Mouse (Mus musculus): ENCODE results near the gene Gm20431.
A peak's percentile ranks its signal among the peaks of the same experiment; 100 is the strongest.
"Not testable (repeated sequence)": the region's sequence is repeated elsewhere in the genome, so short reads cannot be mapped to it uniquely, and the experiment has no call there.

The Gm20431 gene

DNA sequence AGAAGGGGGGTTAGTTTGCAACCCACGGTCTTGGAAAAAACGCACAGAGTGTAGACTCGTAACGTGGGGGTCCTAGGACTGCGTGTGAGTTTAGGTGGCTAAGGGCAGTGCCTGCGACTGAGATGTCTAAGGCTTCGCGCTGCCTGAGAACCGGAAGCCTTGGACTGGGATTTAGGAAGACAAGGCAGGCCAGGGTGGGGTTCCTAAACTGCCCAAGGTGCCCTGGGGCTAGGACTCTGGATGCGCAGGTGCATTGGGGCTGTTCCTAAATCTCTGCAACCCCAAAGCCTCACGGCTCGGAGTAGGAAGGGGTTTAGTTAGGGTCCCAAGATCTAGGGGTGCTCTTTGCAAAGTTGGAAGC is 705 bp downstream of the Gm20431 start:
- DNase-seq (ENCODE audit: low spot score in 2 of 2) = no peak

DNA sequence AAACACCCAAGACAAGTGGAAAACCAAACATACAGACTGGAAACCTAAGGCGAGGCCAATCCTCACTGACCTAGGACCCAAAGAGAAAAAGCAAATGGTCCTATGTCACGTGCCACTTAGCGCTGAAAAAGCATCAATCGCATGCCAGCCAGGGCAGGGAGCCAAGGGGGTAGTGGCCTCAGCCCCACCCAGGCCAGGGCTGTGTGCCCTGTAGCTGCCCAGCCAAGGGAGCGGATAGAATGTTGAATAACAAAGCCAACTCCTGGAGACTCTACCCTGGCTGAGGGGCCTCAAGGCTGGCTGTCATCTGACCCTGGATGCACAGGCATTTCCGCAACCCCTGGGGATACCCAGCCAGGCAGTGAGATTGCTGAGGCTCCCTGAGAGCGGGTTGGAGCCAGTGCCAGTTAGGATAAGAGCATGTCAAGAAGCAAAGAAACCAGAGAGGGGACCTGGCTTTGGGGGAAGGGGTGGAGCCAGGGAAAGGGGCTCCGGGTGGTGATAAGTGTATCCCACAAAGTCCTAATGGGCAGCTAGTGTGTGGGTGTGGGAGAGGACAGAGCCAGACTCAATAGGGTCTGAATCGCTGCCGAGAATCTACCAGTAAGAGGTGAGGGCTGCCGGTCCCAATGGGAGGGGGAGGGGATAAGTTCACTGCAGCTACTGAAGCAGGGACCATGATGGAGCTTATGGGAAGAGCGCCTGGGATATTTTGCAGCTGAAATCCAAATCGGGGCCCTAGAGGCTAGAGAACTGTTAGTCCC is 1.3 kb downstream of the Gm20431 start:
- DNase-seq (ENCODE audit: low spot score in 2 of 2) = peak; percentile 29 to 57

DNA sequence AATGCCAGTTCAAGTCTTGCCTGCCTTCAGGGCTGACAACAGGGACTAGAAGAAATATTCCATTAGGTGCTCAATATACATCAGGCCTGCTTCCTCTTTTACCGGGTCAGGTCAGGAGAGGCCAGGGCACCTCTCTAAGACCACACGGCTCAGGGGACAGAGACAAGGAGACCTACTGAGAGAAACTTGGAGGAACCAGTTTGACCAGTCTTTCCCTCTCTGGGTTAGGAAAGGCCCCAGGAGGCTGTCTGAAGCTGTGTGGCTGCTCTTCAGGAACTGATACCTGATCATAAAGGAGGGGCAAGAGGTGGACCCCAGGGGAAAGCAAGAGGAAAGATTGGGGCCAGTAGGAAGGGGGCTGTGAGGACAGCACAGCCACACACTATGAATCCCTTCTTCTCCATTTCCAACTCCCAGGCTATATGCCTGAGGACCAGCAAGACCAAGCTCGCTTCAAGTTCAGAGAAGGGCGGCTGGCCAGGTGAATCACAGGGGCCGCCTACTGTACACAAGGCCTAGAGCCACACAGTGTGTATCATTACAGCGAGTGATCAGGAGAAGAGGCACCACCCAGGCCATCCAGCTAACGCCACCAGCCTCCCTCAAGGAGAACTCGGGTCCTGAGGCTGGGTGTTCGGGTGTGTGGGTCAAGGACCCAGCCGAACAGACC is 2.0 kb downstream of the Gm20431 start:
- DNase-seq (ENCODE audit: low spot score in 2 of 2) = no peak

DNA sequence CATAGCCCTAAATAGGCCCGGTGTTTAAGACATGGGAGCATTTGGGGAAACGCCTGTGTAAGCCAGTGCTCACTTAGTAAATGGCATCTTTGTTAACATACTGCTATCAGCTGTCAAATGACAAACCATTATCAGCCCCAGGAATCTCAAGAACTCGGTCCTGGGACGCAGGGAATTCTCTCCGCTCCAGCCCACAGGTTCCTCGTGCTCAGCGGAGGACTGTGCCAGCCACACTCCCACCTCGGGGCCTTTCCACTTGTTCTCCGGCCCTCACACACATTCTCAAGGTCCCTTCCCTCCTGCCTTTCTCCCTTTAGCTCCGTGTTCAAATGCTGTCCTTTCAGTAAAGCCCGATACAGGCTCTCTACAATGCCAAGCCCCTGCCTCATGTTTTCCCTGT is 2.6 kb downstream of the Gm20431 start:
- no peak for DNase-seq (ENCODE audit: low spot score in 2 of 2)

DNA sequence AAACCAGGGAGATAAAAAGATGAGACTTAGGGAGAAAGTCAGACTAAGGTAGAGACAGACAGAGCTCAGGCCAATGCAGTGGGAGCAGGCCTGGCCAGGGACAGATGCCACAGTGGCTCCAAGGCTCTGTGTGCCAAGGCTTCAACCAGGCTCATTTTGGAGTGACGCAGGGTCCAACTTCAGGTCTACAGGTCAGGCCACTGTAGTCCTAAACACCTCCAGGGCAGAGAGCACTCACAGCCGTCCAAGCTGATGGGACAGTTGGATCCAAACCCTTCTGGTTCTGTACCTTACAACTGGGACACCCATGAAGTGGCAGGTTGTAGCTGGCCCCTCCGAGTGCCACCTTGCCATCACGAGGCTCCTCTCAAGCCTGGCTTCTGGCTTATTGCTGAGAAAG is 3.3 kb downstream of the Gm20431 start:
- DNase-seq (ENCODE audit: low spot score in 2 of 2) = no peak

DNA sequence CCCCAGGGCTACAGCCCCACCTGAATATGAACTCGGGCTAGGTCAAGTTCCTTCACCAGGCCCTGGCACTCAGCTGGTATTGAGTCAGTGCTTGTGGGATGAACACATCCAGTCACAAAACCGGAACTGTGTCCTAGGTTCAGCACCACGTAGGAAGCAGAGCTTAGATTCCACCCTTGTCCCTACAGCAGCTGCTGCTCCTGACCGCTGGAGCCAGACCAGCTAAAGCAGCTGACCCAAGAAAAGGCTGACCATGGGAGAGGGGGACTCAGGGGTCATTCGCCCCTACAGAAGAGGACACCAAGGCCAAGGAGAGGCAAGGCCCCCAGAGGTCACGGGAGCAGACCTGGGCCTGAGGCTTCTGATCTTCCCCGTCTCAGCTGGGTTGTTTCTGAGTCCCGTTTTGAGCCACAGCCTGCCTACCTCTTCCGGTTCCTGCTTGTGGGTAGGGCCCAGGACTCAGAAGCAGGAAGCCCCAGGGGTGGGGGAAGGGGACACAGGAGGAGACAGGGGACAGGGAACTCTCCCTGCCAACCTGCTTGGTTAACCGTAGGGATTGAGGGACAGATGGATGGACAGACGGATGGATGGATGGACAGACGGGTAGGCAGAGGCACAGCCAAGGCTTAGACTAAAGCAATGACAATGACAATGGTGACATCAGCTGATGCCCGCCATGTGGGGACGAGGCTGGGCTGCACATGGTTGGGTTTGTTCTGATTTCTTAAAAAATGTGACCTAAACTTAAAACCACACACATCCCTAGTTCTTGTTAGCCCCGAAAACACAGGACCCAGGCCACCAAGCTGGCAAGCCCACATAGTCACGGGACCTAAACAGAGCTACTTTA is 4.4 kb downstream of the Gm20431 start:
- DNase-seq (ENCODE audit: low spot score in 2 of 2) = no peak

DNA sequence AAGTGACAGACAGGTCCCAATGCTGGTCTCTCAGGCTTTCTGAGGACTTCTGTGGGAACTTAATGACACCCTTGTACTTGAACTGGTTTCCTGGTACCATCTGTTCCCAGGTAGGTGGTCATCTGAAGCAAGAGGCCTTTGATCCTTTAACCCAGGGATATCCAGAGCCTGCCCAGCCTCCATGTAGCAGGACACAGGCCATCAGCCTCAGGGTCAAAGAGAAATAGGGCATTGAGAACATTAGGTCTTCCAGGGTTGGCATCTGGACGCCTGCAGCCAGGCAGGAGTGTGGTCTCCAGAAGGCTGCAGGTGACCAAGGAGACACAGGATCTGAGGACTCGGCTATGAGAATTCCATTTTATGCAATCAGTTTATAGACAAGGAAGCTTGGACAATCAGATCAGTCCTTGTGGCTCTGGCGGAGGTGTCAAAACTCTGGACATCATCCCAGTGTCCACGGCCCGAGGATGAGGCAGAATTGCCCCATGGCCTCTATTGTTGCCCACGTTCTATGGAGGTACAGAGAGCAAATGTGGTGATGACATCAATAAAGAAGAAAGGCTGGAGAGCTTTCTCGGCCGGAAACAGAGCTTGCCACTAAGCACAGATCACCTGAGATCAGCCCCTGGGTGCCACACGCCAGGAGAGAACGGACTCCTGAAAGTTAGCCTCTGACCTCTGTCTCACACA is 6.2 kb downstream of the Gm20431 start:
- no peak for DNase-seq (ENCODE audit: low spot score in 2 of 2)

DNA sequence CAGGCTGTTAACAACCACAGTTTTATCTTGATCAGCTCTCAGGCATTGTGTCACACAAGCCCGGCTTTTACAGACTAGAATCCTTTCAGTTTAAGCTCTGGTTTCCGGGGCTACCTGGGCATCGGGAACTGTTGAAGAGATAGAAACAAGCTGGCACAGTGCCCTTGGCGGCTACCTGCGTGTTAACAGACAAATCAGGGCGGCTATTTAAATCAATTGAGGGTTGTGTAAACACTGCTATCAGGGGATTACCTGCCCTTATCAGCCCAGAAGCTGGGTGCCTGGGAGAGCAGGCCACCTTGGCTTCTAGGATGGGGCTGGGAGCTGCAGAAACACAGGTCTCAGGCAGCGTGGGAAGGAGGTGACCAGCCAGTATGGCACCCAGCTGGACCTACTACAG is 8.6 kb downstream of the Gm20431 start:
- no peak for DNase-seq (ENCODE audit: low spot score in 2 of 2)

DNA sequence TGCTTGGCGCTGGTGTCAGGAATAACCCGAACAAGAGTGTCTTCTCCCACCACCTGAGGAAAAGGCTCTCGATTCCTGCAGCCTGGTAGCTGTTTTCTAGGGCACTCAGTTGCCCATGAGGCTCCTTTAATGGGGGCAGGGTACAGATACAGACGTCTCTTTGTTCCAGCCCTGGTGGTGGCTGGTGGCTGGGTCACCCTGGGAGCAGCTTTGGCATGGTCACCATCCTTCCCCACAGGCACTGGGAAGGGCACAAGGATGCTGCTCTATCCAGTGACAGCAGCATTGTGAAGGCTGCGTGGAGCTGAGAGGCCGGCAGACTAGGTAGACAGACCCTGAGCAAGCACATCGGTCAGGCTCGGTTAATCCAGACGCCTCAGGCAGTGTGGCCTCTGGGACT is 9.7 kb downstream of the Gm20431 start:
- DNase-seq (ENCODE audit: low spot score in 2 of 2) = no peak

DNA sequence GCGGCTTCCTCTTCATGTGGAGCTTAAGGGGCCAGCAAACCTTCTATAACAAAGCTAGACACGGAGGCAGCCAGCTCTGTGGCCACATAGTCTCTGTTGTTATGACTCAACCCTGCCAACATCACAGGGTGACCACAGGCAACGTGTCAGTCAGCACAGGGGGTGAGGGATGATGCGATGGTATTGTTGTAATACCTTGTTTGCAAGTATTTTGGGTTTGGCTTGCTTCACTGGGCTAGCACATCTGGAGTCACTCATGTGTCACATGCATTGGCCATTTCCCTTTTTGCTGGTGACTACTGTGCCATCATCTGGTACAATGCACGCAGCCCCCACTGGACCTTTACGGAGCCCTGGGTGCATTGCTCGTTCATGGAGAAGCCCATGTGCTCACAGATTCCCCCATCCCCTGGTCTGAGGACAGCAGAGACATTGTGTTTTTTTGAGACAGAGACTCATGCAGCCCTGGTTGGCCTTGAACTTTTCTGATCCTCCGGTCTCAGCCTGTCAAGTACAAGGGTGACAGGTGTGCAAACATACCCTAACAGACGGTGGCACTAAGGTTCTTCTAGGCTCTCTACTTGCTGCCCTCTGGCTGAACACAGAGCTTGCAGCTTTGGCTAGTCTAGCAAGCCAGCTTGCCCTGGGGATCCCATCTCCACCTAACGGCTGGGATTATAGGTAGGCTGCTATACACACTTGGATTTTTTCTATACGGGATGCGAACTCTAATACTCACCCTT is 11.8 kb downstream of the Gm20431 start:
- no peak for DNase-seq (ENCODE audit: low spot score in 2 of 2)

DNA sequence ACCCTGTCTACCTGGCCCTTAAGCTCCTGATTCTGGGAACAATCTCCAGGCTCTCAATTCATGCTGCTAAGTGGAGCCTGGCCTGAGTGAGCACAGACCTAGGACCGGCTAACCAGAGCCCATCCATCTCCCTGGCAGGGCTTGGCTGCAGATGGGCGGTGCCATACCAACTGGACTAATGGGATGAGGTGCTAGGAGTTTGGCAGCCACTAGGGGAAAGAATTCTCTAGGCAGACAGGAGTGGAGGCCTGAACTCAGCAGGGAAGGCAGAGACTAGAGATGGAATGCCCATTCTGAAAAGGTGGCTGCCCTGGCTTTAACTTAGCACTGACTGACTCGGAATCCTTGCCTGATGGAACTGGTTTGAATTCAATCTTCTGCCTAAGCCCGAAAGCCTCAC is 14.9 kb downstream of the Gm20431 start:
- DNase-seq (ENCODE audit: low spot score in 2 of 2) = no peak

DNA sequence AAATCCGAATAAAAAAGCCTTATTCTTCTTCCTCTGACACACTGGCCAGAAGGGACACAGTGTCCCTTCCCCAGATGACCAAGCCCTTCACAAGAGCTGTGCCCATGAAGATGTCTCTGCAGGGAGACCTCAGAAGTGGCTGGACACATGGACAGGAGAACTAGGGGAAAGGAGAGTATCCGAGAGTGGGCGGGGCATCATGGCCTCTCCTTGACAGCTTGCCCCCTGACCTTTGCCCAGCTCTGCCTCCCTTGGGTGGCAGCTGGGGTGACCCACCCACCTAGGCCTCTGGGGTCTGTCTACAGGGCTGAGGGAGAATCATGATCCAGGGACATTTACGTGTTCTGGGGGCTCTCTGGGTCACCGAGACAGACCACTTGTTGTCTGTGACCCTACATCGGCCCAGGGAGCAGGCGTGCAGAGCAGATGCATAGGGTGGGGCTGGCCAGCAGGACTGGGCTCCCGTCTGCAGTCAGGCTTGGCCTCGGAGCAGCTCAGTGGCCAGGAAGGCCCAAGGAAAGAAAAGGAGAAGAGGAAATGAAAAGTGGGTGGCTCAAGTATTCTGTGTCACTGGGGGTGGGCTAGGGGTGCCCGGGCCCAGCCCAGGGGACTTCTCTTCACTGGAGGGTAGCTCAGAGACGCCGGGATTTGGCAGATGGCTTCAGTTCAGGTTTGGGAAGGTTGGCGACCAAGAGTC is 17.8 kb downstream of the Gm20431 start:
- not testable (repeated sequence) for DNase-seq (ENCODE audit: low spot score in 2 of 2)

DNA sequence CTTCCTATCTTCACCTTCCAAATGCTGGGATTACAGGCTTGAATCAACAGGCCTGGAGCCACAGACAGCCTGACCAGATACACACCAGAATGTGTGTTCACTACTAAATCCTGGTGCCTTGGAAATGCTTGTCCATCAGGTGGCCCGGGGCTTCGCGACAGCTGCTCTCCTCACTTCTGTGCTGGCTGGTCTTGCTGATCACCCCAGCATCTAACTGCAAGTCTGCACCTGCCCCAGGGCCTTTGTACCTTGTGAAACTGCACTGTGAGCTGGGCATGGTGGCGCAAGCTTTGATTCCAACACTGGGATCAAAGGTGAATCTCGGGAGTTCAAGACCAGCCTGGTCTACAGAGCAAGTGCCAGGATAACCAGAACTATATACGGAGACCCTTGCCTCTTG is 19.1 kb downstream of the Gm20431 start:
- DNase-seq (ENCODE audit: low spot score in 2 of 2) = no peak

DNA sequence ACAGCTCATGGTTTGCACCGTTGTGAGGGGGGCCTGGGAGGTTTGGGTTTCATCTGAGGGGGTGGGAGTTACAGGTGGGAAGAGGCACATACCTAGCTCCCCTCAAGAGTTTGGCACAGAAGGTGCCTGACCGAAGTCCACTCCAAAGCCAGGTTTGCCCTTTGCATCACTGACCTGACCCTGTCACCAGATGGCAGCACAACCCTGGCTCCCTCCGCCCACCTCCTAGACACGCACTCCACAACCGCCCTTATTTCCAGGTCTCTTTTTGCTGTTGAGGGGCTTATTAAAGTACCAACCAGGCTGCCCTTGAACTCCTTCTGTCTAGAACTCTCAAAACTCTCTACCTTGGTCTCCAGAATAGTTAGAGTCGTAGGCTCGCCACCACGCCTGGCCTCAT is 20.0 kb downstream of the Gm20431 start:
- DNase-seq (ENCODE audit: low spot score in 2 of 2) = no peak

DNA sequence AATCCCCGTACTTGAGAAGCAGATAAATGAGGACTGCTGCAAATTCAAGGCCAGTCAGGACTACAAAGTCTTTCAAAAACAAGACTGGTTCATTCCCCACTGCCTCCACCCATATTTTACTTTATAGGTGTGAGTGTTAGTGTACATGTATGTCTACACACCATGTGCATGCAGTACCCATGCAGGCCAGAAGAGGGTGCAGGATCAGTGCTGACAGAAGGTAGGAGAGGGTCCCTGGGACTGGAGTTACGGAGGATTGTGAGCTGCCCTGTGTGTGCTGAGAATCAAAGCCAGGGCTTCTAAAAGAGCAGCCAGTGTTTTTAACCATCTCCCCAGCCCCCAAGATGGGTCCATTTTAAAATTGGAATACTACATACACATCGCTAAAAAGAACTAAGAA is 21.0 kb downstream of the Gm20431 start:
- no peak for DNase-seq (ENCODE audit: low spot score in 2 of 2)

DNA sequence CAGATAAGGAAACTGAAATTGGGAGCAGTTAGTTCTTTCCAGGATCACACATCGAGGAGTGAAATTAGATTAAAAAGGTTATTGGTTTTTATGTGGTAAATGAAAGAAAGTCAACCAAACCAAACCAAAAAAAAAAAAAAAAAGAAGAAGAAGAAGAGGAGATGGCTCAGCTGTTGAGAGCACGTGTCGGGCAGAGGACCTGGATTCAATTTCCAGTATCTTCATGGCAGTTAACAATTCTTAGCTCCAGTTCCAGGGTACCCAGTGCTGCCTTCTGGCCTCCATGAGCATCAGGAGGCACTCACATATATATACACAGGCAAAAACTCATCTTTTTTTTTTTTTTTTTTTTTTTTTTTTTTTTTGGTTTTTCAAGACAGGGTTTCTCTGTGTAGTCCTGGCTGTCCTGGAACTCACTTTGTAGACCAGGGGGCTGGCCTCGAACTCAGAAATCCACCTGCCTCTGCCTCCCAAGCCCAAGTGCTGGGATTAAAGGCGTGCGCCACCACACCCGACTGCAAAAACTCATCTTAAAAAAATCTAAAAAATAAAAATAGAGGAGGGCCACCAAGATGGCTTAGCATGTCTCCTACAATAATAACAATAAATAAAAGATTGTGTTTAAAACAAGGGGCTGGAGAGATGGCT is 26.3 kb downstream of the Gm20431 start:
- DNase-seq (ENCODE audit: low spot score in 2 of 2) = no peak

DNA sequence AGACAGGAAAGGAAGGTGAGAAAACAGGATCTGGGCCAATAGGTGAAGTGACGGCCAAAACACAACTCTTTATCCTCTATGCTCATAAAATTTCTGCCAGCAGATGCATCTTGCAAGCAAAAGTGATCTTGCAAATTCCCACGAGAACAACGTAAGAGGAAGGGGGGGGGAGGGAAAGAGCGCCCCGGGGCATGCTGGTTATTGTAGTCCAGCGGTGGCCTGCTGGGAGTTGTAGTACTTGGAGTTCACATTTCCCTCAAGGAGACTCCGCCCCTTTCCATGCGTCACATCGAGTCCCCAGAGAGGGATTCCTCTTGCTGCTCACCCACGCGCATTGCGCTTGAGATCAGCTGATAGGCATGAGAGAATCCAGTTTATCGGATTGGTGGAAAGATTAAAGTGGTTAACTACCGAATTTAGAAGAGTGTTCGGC is 26.9 kb downstream of the Gm20431 start:
- peak; percentile 94 to 98 for DNase-seq (ENCODE audit: low spot score in 2 of 2)

DNA sequence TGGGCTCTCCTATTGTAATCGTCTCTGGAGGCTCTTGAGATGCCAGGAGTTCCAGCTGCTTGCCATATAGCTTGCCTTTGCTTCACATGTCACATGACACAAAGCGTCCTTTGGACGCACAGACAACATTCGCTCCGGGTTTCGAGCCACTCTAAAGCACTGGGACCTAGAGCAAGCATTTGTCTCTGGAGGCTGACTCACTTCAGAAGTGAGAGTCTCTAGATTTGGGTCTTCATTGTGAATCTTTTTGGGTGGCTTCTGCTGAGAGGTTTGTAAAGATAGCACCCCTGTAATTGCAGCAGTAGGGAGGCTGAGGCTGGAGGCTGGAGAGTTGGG is 27.8 kb downstream of the Gm20431 start:
- DNase-seq (ENCODE audit: low spot score in 2 of 2) = no peak

DNA sequence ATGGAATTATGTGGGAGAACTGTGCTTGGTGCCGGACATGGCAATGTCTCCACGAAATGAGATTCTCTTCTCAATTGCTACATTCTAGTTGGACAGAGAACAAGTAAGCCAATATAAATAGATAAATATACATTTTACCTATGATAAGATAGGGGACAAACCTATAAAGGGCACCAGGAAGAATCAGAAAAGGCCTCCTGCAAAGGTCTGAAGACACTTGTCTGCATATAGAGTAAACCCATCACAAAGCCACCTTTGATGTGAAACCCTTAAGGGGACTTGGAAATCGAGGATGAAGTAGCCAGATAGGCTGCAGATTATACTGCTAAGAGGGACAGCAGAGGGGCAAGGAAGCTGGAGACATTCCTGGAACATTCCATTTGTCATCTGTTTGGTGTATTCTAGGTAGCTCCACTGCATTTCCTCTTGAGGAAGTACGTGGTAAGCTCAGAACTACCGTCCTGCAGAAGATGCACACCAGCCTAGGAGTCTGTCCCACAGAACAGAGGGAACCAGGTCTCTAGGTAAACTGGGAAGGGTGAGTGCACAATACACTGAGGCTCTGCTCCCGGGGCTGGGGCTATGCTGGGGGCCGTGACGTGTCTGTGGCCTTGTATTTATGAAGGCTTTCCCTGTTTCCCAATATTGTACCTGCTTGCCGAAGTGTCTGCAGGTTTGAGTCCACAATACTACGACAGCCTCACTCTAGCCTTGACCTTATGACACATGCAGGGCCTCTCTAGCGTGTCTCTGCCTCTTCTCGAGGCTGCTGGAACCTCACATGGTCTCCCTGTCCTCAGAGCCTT is 28.4 kb downstream of the Gm20431 start:
- DNase-seq (ENCODE audit: low spot score in 2 of 2) = no peak

All from frontal cortex, postnatal 36 days (tissue).